ENCODE assay signal across 1 mouse cellular context in the genomic region with DNA sequence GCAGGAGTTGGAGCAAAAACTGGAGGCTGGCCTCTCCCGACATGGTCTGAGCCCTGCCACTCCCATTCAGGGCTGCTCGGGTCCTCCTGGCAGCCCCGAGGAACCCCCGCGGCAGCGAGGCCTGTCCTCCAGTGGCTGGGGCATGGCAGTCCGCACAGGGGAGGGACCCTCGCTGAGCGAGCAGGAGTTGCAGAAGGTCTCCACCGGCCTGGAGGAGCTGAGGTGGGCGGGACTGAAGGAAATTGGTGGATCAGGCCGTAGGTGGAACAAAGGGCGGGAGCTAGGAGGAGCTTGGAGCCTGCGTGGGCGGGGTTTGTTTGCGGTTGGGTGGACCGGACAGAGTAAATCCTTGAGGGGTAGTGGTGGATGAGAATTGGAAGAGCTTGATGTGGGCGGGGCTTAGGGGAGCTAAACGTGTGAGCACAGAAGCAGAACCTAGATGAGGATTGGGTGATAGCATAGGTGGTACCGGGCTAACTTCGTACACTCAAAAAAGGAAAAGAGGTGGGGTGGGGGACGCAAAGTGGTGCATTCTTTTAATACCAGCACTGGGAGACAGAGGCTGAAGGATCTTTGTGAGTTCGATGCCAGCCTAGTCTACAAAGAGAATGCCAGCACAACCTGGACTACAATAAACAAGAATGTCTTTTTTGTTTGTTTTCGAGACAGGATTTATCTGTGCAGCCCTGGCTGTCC.
TF ChIP-seq lines count a peak whose summit lies in the region.

No protein-coding gene starts in this region.

TF ChIP-seq in MEL, 35 proteins besides CTCF, POLR2A, EP300 and RAD21:
- TF ChIP-seq ETS1 (IDR thresholded peaks at IDR 0.05; ENCODE audit: low read depth, low read length): no peak
- no peak for TF ChIP-seq MAX (IDR thresholded peaks at IDR 0.05; ENCODE audit: low read length)
- peak; percentile 62 for TF ChIP-seq NRF1 (IDR thresholded peaks at IDR 0.05; ENCODE audit: insufficient read depth, low read depth, low read length, poor library complexity, severe bottlenecking)
- TF ChIP-seq RCOR1 (IDR thresholded peaks at IDR 0.05; ENCODE audit: low read depth, low read length): peak; percentile 40; the same call in 1 of the 2 replicates
- no peak for TF ChIP-seq POLR2AphosphoS5 (IDR thresholded peaks at IDR 0.05; ENCODE audit: borderline replicate concordance, low read depth, low read length)
- TF ChIP-seq MYB (IDR thresholded peaks at IDR 0.05; ENCODE audit: low read depth, low read length): no peak
- no peak for TF ChIP-seq MAFK (IDR thresholded peaks at IDR 0.05; ENCODE audit: borderline replicate concordance, low read depth, low read length)
- no peak for TF ChIP-seq SMC3 (IDR thresholded peaks at IDR 0.05; ENCODE audit: low read depth, low read length)
- TF ChIP-seq BHLHE40 (IDR thresholded peaks at IDR 0.05; ENCODE audit: borderline replicate concordance, low read depth, low read length): no peak
- no peak for TF ChIP-seq E2F4 (IDR thresholded peaks at IDR 0.05; ENCODE audit: borderline replicate concordance, low read depth, low read length)
- TF ChIP-seq KAT2A (conservative IDR thresholded peaks at IDR 0.05; ENCODE audit: low read depth, low read length): no peak
- no peak for TF ChIP-seq ZKSCAN1 (IDR thresholded peaks at IDR 0.05; ENCODE audit: low read depth, low read length)
- TF ChIP-seq TAL1 (IDR thresholded peaks at IDR 0.05; ENCODE audit: low read length): no peak
- no peak for TF ChIP-seq ZC3H11A (IDR thresholded peaks at IDR 0.05; ENCODE audit: low read depth, low read length)
- TF ChIP-seq TCF12 (IDR thresholded peaks at IDR 0.05; ENCODE audit: low read depth, low read length): no peak
- TF ChIP-seq MEF2A (IDR thresholded peaks at IDR 0.05; ENCODE audit: extremely low read depth, insufficient replicate concordance, low read depth, low read length, poor library complexity, severe bottlenecking): no peak
- no peak; the same call in 1 of the 2 replicates for TF ChIP-seq SIN3A (IDR thresholded peaks at IDR 0.05; ENCODE audit: low read length)
- TF ChIP-seq USF2 (IDR thresholded peaks at IDR 0.05; ENCODE audit: borderline replicate concordance in 1 of 2, insufficient read depth in 1 of 2, low read depth in 1 of 2, low read length in 2 of 2): no peak
- TF ChIP-seq POLR2AphosphoS2 (IDR thresholded peaks at IDR 0.05; ENCODE audit: low read length): no peak
- TF ChIP-seq MAZ (IDR thresholded peaks at IDR 0.05; ENCODE audit: low read depth, low read length): no peak
- peak; percentile 94 for TF ChIP-seq TBP (IDR thresholded peaks at IDR 0.05; ENCODE audit: low read depth, low read length)
